Mouse (Mus musculus) testis, postnatal 10 days (tissue): Measurements from ENCODE around the gene Rufy2.
A peak's percentile ranks its signal among the peaks of the same experiment; 100 is the strongest.

ENCODE experiments used
- DNase-seq: peaks from one replicate; pipeline ENCODE4 v3.0.0; 2021; ENCODE audit warnings: low spot score

The Rufy2 gene

DNA sequence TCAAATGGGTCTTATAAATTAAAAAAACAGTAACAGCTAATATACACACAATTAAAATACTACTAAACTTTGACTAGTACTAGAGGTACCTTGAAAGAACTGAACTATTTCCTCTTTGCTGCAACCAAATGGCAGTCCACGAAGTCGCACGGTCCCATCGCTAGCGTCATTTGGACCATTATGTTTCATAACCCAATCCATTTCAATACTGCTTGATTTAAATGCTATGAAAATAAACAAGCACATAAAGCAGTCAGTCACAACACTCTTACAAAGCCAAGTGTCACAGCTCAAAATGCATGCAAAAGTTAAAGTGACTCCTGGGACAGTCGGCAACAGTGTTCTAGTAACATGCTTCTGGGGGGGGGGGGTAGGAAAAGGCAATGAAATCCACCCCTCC lies 39.3 kb downstream of the Rufy2 start:
- DNase-seq = no peak

DNA sequence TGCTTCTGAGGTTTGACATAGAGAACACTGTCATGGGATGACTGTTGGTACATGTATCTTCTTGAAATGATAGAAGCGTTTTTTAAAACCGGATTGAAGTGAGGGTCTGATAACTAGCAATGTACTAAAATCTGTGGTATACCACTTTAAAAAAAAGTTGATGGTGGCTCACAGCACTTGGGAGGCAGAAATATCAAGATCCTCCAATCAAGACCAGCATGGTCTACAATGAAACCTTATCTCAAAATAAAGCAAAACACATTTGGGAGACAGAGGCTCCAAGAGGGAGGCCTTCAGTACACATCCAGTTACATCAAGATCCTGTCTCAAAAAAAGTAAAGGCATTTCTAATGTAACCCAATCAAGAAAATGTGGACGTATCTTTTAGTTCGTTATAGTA lies 41.7 kb downstream of the Rufy2 start:
- DNase-seq = no peak

DNA sequence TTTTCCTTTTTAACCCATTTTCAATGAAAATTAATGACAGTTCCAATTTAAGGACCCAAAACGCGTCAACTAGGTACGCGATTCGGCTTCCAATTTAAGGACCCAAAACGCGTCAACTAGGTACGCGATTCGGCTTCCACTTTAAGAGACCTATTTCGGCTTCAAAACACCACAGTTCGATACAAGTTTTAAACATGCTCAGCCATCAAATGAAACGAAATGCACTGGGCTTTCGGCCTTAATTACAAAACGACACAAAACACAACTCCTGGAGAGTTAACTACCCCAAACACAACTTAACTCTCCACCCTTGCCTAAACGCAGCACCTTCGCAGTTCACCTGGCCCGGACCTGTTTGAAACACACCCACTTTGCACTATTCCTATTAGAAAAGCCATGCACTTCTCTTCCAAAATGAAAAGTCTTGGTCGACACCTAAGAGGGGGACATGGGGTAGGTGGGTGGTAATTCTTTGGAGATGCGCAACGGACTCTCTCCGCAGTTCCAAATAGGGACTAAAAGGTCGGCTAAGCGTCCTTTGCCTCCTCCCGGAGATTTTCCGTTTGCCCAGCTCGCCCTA lies 42.6 kb downstream of the Rufy2 start:
- no peak for DNase-seq

DNA sequence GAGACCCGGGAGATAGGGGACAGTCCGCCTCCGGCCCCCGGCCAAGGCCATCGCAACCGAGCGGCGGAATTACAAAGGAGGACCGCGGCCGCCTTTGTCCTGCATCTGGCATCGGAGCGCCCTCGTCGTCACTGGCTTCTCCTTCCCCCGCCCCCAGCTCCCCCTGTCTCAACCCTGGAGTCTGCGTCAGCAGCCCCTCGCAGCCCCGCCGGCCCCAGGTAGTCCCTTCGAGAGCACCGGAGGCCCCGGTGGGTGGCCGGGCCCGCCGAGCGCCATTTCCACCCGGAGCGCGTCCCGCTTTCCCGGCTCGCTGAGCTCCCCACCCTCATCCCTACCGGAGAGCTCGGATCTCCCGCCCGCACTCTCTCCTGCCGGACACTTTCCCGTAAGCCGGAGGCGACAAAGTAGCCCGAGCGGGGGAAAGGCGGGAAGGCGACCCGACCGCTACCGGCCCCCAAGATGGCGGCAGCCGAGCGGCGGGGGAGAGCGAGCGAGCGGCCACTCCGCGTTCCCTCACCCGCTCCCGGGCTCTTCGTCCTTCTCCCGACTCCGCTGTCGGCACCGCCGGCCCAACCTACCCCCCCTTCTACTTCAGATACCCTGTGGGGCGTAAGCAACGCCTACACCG lies 43.2 kb downstream of the Rufy2 start:
- DNase-seq = peak; percentile 84

DNA sequence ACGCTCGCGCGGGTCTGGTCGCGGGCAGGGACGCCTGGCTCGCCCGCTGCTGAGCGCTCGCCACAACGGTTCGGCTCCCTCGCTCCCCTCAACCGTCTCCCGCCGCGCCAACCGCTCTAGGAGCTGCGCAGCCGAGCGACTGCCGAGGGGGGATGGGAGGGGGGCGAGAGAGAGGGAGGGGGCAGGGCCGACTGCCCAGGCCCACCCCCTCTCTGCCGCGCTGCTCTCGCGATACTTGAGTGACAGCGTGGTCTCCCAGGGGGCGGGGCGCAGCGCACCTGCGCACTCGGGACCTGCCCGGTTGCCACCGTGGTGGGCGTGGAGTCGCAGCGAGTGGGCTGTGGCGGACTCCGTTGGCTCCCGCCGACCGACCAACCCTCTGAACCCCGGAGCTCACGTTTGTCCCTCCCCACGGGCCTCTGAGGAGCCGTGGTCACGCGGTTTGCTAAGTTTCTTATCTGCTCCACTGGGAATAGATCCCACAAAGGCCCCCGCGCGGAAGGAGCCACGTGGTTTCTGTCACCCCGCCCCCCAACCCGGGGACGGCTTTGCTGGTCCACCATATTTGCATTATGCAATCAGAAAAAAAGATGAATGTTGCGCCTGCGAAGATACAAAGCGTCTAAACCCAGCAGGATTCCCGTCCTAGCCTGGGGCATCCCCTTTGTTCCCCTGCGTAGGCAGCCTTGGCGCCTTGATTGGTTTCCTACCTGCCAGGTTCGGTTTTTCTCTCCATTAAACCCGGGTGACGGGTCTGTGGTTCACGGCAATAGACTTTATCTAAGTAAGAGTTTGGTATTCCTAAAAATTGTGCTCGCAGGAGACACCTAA lies 43.9 kb downstream of the Rufy2 start, which contains the start of the genes Hnrnph3 and Pbld2:
TSS of gene Hnrnph3 (minus strand) at position 469 of the 831 bp plus-strand sequence.
TSS of gene Pbld2 (plus strand) at position 567 of the 831 bp plus-strand sequence.
- DNase-seq = peak; percentile 99

DNA sequence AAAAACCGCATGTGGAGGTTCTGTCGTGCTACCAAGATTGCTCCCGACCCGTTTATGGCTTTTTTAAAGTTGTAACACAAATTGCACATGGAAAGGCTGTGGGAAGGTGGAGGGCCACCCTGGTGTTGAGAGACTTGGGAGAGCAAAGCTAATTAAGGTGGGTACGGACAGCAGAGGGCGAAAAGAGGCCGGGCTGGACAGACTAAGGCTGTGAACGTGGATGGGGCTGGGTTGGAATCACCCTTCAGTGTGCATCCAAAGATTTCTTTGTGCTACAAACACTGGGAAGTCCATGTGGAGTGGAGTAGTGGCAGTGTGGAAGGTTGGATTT lies 44.5 kb downstream of the Rufy2 start:
- DNase-seq = peak; percentile 75

DNA sequence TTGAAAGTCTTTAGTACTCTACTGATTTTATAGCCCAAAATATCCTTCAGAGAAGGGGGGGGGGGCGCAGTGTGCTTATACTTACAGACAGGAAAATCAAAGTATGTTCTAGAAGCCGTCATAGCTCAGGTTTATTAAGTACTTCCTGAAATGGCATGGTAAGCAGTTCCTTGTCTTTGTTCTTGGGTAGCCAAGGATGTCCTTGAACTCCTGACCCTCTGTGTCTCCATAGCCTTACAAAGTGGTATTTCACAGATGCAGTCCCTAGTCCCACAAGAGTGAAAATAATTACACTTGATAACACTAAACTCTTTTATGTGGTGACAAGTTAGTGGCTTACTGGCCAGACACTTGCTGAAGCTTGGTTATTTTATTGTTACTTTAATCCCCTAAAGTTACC lies 45.0 kb downstream of the Rufy2 start:
- DNase-seq = no peak

DNA sequence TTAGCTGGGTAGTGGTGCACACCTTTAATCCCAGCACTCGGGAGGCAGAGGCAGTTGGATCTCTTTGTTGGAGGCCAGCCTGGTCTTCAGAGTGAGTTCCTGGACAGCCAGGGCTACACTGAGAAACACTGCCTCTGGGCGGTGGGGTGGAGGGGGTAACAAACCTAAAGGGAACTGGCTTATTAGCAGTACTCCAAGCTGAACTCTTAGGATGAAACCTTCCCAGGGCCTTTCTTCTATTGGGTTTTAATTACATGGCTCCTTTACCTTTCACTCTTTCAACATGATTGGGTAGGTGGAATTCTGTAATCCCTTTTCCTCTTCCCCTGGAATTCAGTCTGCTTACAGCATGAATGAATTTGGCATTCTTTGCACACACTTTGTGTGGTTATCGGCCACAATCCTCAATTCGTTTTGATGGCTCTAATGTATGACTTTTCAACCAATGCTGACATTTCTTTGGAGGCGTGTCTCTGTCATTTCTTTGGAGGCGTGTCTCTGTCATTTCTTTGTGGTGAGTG lies 45.5 kb downstream of the Rufy2 start:
- DNase-seq = no peak

DNA sequence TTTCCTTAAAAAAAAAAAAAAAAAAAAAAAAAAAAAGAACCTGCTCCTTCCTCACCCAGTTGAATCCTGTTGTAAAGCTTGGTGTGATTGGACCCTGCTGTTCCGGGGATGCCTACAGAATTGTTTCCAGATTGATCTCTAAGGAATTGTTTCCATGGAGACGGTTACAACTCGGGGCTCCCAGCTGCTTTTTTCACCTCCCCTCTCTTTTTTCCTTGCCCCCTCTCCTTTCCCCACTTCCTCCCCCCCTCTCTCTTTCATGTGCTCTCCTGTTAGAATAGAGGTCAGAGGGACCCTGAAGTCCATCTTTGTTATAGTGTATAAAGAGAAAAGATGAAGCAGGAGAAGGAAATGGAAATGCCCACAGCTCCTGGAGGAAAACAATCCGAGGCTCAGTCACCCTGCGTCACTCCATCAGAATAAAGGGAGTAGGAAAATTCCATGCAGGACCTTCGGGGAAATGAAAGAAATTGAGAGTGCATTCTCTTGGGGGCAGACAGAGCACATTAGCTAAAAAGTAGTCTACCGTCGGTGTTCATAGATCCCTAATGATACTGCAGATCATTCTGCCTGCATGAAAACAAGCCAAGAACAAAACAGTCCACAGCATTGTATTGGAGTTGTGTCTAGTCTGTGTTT lies 46.3 kb downstream of the Rufy2 start:
- no peak for DNase-seq

DNA sequence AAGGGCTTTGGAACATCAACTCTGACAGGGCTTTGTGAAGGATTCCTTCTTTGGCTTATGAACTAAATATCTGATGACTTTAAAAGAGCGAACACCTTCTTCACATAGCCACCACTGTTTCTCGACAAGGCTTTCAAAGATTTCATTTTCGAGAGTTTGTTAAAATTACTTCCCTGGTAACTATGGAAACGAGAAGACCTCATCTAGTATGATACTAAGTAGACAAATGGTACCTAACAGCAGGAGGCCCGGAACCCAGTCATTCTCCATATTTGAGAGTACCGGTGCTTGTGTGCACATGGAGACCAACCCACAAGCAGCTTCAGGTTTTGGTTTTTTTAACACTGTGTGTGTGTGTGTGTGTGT lies 46.8 kb downstream of the Rufy2 start:
- DNase-seq = no peak

DNA sequence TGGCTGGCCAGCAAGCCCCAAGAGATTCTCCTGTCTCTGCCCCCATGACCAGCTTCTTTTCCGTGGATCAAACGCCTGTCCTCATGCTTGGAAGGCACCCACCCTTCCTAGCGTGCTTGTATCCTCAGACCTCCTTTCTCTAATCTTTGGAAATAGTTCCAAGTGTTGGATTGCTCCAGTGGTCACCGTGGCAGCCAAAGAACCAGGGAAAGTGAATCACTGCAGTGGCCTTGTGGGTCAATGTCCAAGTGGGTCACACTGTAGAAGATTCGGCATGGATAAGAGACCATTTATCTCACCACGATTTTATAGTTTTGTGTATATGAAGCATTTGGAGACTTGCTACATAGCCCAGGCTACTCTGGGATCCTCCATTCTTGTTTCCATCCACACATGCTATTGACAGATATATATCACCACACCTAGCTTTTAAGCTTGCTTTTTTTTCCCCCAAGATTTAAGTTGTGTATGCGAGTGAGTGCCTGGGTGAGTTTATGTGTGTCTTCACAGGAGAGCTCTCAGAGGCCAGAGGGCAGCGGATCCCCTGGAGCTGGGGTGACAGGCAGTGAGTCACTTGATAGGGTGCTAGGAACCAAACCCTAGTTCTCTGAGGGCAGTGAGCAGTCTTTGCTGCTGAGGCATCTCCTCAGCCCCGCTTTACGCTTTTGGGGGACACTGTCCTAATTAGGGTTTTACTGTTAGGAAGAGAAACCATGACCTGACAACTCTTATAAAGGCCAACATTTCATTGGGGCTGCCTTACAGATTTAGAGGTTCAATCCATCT lies 47.5 kb downstream of the Rufy2 start:
- no peak for DNase-seq

DNA sequence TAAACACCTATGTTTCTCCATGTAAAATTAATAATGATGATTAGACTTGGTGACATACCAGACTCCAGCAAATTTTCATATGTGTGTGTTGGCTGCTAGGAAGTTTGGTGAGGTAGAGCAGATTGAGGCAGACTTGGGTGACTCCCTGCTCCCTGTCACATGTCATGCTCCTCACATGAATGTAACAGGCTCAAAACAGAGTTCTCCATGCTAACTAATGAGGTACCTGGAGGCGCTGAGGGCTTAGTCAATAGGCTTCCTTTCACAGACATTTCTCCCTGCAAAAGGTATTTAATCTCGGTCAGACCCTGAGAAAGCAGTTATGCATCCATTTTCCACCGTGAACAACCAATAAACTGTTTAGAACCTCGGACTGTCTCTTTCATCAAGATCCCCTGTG lies 48.4 kb downstream of the Rufy2 start:
- DNase-seq = no peak

DNA sequence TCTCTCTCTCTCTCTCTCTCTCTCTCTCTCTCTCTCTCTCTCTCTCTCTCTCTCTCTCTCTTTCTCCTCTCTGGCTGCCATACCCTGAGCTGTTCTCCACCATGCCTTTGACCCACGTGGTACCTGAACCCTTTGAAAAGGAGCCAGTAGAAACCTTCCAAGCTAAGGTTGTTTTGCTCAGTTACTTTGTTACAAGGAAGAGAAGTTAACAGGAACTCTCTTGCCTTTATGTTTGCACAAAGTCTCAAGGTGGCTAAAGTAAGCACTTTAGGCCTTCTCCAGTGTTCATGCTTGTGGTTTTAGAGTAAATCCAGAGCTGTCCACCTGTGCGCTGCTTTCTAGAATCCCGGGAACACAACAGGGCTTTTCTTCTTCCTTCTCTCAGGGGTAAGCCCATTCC lies 52.2 kb downstream of the Rufy2 start:
- no peak for DNase-seq

DNA sequence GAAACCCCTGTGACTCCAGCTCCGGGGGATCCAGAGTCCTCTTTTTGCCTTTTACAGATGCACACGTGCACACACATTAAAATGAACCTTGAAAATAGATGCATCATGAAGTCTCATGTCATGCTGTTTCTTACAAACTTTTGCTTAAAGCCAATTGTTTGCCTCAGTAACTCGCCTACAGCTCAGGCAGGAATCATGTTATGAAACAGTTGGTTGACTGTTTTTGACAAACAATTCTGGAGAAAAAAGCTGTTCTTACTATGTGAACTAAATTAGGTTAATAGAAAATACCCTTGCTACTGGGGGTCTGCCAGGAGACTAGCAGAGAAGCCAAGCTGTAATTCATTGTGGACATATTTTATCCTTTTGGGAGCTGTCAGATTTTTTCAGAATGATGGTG lies 52.9 kb downstream of the Rufy2 start:
- DNase-seq = no peak

DNA sequence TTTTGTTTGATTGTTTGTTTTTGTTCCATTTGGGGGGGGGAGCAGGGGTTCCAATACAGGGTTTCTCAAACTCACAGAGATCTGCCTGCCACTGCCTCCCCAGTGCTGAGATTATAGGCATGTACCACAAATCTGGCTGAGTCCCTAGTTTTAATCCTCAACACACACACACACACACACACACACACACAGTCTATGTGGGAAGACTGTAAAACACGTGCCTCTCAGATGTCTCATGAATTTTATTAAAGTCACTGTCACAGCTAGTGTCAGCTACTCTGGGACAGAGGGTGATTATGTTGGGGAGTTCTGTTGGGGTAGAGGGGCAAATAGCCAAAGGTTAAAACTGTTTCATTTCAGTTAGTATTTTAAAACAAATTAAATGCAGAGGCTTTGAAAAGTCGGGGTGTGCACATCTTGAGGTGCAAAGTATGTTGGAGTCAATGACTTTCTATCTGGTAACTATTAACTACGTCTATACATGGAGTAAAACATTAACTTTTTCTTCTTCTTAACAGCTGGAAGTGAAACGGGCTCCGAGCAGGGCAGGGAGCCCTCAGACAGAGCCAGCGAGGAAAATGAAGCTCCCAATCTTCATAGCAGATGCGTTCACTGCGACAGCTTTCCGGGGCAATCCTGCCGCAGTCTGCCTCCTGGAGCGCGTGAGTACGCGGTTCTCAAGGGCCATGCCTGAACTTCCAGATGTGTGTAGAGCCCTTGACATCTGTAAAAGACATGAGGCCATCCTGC lies 58.7 kb downstream of the Rufy2 start:
- no peak for DNase-seq

DNA sequence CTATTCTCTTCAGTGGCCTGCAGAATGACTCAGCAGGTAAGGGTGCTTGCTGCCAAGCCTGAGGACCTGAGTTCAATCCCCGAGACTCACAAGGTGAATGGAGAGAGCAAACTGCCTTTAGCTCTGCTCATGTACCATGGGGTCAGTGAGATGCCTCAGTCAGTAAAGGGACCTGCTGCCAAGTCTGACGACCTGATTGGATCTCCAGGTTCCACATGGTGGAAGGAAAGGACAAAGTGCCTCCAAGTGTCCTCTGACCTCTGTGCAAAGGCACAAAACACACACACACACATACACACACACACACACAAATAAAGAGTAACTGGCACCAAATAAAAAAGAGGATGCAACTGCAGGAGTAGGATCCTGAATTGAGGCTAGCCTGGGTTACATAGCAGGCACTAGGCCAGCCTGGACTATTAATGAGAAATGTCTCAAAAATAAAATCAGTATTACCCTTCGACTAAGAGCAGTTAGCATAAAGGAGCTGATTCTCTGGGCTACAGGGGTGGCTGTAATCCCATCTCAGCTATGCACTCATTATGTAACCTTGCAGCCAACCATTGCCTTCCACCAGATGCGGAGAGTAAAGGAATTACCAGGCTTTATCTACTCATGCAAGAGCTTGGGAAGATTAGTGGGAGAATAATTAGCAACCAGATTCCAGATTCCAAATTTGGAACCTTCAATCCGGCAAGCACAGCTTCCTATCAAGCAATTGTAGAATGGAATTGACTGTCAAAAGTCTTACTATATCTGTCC lies 60.0 kb downstream of the Rufy2 start:
- DNase-seq = no peak

DNA sequence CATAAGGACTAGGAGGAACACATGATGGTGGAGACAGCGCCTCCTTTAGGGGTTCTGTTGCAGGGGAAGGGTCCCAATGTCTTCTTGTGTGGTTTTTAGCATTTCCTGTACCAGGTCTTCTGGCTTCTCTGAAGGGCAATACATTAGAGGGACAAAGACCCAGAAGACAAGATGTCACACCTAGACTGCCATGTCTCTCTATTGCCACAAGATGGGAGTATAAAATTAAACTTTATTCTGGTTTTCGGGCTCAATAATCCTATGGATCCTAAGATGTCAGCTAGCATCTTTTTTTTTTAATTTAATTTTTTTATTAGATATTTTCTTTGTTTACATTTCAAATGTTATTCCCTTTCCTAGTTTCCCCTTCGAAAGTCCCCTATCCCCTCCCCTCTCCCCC lies 63.1 kb downstream of the Rufy2 start:
- DNase-seq = no peak

DNA sequence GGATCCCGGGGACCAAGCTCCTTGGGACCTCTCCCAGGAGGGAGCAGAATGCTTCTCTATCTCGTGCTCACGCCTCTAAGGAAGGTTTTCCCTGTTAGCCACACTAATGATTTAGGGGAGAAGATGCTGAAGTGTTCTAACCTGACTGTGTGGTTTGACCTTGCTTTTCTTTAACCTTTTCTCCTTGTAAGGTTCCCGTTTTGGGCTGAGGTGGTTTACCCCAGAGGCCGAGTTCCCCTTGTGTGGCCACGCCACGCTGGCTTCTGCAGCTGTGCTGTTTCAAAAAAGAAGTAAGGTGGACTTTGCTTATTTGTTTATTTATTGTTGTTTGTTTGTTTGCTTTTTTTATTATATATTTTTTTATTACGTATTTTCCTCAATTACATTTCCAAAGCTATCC lies 67.7 kb downstream of the Rufy2 start:
- no peak for DNase-seq

DNA sequence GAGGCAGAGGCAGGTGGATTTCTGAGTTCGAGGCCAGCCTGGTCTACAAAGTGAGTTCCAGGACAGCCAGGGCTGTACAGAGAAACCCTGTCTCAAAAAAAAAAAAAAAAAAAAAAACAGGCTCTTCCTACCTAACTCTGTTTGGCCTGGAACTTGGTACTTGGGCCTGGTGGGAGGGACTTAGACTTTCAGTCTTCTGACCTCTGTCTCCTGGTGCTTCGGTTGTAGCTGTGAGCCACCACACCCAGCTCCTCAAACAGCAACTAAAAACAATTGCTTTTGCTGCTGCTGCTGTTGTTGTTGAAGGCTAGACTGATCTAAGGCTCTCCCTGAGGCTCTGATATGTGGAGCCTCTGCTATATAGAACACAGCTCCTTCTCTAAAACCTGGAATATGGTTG lies 69.1 kb downstream of the Rufy2 start:
- DNase-seq = no peak

DNA sequence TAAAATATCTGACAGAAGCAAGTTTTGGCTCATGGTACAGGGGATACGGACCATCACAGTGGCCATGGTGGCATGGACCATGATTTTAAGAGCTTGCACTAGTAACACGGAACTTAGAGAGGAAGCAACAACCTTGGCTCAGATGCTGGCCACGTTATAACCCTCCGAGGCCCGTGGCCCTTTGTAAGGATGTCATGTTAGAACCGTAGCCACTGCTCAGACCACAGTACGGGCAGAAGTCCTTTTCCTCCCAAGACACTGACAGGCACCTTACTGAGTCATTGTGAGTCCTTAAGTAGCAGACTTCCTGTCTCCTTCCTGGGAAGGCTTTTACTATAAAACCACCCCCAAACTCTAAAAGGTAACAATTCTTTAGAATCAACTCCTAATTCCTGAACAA lies 71.2 kb downstream of the Rufy2 start:
- no peak for DNase-seq

DNA sequence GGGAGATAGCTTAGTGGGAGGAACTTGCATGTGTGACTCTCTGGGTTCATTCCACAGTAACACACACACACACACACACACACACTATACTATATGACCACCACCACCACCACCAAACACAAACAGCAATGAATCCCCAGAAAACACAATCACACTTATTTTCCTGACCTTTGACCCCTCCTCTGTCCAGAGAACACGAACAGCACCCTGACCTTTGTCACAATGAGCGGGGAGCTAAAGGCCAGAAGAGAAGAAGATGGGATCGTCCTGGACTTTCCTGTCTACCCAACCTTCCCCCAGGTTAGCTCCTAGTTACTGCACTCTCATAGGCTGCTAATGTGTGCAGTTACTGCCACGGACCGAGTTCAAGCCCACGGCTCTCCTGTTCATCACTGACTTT lies 72.0 kb downstream of the Rufy2 start:
- DNase-seq = no peak
